Mouse (Mus musculus): ENCODE measurements at regions not wholly inside any gene's neighbourhood (a gene's known extent, or its start where the extent isn't known, plus 50 kb on each side); places are given as distances from the start of the nearest gene placed in this dataset.

- peak; percentile 6 for DNase-seq (ENCODE audit: low spot score)
Observed at GRCm38 (mm10) chr1:51697265-51698192, 218.3 kb downstream of the Myo1b start.

- no peak for DNase-seq (ENCODE audit: low spot score)
Observed at GRCm38 (mm10) chr1:51696471-51696870, 218.2 kb upstream of the Nabp1 start.

DNA sequence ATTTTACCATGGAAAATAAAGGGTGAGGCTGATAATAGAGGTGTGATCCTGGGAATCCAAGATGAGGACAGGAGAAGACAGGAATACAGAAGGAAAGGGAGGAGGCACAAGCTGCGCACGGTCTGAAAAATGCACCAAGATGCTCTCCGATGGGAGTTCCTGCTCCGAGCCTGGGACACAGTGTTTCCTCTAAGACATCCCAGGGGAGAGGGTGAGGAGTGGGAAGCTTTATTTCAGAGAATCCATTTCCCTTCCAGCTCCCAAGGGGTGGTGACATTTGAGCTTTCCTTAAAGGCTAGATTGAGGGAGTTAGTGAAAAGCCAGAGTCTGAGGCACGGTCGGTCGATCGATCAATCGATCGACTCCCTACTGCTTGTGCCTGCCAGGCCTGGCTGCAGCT is 212.7 kb upstream of the Nabp1 start:
- DNase-seq (ENCODE audit: low spot score), result peak; percentile 9

GRCm38 (mm10) chr1:51689461-51690223 is 211.4 kb upstream of the Nabp1 start:
- DNase-seq (ENCODE audit: low spot score), result peak; percentile 8

- no peak for DNase-seq (ENCODE audit: low spot score)
Observed at GRCm38 (mm10) chr1:51688946-51689345, 210.7 kb upstream of the Nabp1 start.

DNA sequence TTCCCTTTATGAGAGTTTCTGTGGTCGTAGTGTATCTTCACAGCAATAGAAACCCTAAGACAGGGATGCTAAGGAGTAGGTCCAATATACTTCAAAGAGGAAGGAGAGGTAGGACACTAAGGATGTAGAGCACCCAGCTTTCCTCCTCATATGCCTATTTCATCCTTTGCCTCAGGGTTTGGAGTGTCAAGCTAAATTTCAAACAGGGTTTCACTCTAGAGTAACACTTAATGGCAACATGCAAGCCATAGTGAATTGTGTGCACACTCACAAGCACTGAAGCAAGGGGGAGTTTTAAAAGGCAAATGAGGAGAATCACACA is 210.0 kb upstream of the Nabp1 start:
- no peak for DNase-seq (ENCODE audit: low spot score)

- DNase-seq (ENCODE audit: low spot score), result no peak
Observed at GRCm38 (mm10) chr1:51687484-51688223, 209.4 kb upstream of the Nabp1 start.

DNA sequence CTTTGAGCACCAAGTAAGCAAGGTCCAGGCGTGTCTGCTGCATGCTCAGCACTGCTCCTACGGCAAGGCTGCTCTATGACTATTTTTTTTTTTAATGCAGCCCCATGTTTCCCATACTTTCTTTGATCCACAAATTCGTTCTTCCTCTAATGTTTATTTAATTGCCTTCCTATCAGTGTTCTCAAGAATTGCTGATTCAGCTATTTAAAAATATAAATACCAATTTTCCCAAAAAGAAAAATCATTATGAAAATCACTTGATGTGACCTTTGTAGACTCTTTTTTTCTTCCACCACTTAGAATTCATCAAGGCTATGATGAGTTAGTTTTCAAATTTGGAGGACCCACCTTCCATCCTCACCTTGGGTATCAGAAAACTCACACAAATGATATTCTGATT is 208.5 kb upstream of the Nabp1 start:
- no peak for DNase-seq (ENCODE audit: low spot score)

DNA sequence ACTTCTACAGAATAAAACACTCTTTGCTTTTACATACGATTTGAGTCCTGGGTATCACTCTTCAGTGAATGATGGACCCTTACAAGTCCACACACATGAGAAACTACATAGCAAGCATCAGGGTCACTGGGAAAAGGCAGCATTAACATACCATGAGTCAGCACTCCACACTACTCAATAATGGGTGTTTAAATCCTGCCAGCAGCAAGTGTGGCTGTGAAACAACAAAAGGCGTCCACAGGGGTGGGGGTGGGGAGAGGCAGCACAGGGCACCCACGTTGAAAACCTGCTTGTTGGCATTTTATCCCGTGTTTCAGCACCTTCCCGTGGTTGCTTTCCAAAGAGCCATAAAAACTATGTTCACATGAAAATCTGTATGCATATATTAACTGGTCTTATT is 204.0 kb upstream of the Nabp1 start:
- DNase-seq (ENCODE audit: low spot score), result no peak

GRCm38 (mm10) chr1:51681872-51682271 is 203.6 kb upstream of the Nabp1 start:
- no peak for DNase-seq (ENCODE audit: low spot score)

DNA sequence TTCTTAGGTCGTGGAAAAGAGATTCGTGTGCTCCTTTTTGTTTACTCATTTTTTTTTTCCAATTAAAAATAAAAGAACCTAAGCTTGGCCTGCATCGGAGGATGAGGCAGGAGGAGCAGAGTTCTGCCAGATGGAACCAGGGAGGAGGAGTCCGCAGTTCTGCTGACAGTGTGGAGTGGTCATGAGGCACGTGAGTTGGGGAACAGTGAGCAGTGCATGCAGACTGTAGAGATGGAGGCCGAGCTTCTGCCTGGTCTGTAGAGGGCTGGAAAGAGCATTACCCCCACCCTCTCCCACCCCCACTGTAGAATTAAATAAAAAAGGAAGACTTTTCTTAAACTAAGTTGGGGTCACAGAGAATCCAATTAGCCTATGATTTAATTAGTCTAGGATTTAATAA is 202.5 kb upstream of the Nabp1 start:
- DNase-seq (ENCODE audit: low spot score), result no peak

GRCm38 (mm10) chr1:51678290-51678928 is 200.2 kb upstream of the Nabp1 start:
- DNase-seq (ENCODE audit: low spot score), result no peak

DNA sequence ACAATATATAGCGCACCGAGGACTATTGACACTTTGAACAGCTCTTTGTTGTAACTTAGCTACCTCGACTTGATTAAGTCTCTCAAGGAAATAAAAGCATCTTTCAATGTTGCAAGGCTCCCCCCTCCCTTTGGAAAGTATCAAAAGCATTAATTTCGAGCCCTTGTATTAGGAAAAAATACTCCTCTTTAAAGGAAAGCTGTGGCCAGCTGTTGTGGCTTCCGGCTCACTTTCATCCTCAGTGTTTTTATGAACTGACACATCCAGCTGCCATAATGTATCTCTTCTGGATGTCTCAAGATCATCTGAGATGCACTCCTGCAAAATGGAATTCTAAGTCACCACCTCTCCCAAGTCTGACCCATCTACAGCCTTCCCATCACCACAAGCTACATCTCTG is 199.6 kb upstream of the Nabp1 start:
- no peak for DNase-seq (ENCODE audit: low spot score)

DNA sequence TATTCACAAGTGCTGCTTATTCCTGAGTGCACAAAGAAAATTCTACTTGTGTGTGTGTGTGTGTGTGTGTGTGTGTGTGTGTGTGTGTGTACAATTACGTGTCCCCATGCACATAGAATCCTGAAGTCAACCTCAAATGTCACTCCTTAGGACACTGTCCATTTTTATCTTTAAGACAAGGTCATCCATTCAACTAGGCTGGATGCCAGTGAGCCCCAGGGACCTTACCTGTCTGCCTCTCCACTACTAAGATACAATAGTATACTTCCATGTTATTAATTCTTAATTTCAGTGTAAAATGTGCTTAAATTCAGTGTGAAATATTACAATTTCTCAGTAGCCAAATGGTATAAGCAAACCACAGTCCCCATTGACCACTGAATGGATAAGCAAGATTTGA is 193.5 kb upstream of the Nabp1 start:
- DNase-seq (ENCODE audit: low spot score), result no peak

DNA sequence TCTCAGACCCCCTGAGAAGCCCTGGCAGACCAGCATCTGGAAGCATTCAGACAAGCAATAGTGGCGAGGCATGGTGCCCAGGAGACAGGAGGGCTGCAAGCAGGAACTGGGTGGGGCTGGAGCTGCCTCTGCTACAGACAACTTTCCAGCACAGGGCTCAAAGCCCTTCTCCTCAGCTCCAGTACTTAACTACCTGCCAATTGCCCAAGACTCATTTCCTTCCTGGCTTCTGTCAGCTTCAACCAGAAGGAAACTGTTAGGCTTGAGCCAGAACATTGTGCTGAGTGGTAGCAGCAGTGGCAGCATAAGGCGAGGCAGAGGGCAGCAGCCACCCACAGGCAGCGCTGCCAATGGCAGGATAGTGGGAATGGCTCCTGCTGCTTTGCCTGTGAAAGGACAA is 193.1 kb upstream of the Nabp1 start:
- DNase-seq (ENCODE audit: low spot score), result no peak

GRCm38 (mm10) chr1:51670009-51670408 is 191.8 kb upstream of the Nabp1 start:
- no peak for DNase-seq (ENCODE audit: low spot score)

GRCm38 (mm10) chr1:51668881-51669280 is 190.7 kb upstream of the Nabp1 start:
- DNase-seq (ENCODE audit: low spot score), result no peak

GRCm38 (mm10) chr1:51660531-51660930 is 182.3 kb upstream of the Nabp1 start:
- no peak for DNase-seq (ENCODE audit: low spot score)

DNA sequence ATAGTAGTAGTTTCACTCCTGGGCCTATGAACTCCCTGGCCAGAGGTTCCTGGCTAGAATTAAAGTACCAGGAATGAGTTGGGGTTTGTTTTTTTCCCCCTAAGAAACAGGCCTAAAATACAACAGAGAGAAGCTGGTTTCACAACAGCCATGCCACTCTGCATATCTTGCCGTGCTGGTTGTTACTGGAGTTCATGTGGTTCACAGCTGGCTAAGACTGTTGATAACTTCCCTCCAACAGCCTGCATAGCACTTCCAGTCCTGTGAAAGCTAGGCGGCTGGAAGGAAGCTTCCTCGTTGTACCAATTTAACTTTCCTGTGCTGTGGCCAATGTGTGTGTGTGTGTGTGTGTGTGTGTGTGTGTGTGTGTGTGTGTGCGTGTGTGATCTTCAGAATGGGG is 179.0 kb upstream of the Nabp1 start:
- no peak for DNase-seq (ENCODE audit: low spot score)

- no peak for DNase-seq (ENCODE audit: low spot score)
Observed at GRCm38 (mm10) chr1:51650653-51650995, 172.4 kb upstream of the Nabp1 start.

DNA sequence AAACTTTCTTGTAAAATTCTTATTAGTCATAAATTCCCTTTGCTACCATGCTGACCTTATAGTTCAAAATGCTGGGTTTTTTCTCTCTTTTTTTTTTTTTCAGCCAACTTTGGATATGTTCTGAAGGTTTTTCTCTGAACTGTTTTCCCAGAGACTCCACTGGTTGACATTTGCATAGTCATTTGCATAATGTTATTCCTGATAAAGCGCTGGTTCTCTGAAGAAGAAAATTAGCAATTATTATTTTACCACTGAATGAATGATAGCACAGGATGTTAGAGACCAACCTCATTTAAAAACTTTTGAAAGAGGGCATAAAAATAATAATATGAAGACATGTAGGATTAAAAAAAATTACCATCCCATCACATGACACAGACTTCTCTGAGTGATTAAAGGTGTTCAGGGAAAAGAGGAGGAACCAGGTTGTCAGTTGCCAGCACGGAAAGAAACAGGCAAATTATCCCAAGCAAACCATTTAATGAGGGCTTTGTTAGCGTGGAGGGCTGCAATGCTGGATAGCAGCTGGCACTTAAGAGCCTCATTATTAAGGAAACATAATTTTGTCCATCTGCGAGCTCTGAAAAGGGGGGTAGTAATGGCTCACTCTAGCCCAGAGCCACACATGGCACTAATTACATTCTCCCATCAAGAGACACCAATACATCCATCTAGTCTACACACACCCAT is 171.9 kb upstream of the Nabp1 start:
- no peak for DNase-seq (ENCODE audit: low spot score)

Data from gastrocnemius, adult 18-20 months (tissue).